Comparison of ENCODE assay signal across 9 mouse cellular contexts in genomic region chr19:56349295-56349694, GRCm38 (mm10). TPM values are rescaled to one million over a fixed set of nuclear protein-coding genes. Genes with fewer than 3 reads are reported as not detected.
A peak's percentile ranks its signal among the peaks of the same experiment; 100 is the strongest.
DNase-seq lines count a peak whose midpoint lies in the region; TF ChIP-seq lines count a peak whose summit lies in the region.
"Had no signal": no experiment of that assay in that cellular context is flagged by ENCODE, and none has a peak within 500 bp of the region (broad histone marks: within the 10 kb centered on the region; RNA-seq: fewer than 3 reads in every experiment).

No protein-coding gene starts in this region.

- no peak overlapping the region for H3K4me3 ChIP-seq in layer of hippocampus, adult 2 months
- no peak overlapping the region for H3K4me3 ChIP-seq in bone marrow macrophage, adult 2 months (ENCODE audit: insufficient read depth, low read length)

- no peak for DNase-seq in layer of hippocampus, adult 2 months (ENCODE audit: low spot score in 2 of 2)
- DNase-seq in layer of hippocampus, postnatal 14 days (ENCODE audit: low spot score in 2 of 2), result no peak
- DNase-seq in kidney, postnatal 36 days, result peak; percentile 36 to 60
- peak; percentile 78 for DNase-seq in retina, postnatal 1 day
- no peak for DNase-seq in cerebellum, adult 11 months
- DNase-seq in left cerebral cortex, postnatal 4 days, result no peak
- no peak for DNase-seq in gastrocnemius, adult 8-10 months (ENCODE audit: low spot score in 2 of 2)

- intact Hi-C loops in left cerebral cortex, postnatal 4 days (cut with DNase I), result no loop called here

- H3K4me1 ChIP-seq in bone marrow macrophage, adult 2 months (ENCODE audit: control insufficient read depth, insufficient read depth, low read length), result no peaks in the 10 kb centered on the region

- TF ChIP-seq CTCF in layer of hippocampus, adult 2 months (conservative IDR thresholded peaks at IDR 0.05), result peak; percentile 52
- TF ChIP-seq CTCF in bone marrow macrophage, adult 2 months (IDR thresholded peaks at IDR 0.05; ENCODE audit: low read depth, low read length), result 0 out of 2 replicates have a peak, but pooled peaks have one; percentile 11

- H3K27ac ChIP-seq in layer of hippocampus, adult 2 months, result no peak overlapping the region
- no peak overlapping the region for H3K27ac ChIP-seq in bone marrow macrophage, adult 2 months (ENCODE audit: insufficient read depth, low read depth, low read length)
- H3K27ac ChIP-seq: hindbrain, embryonic 14.5 days had no signal

- TF ChIP-seq POLR2A in bone marrow macrophage, adult 2 months (IDR thresholded peaks at IDR 0.05; ENCODE audit: borderline replicate concordance, low read depth, low read length), result no peak

RNA-seq across cellular contexts. Expression of gene Nrap, which starts 40.5 kb away (rescaled TPM):
- under 1 TPM; 0.15 TPM for total RNA-seq in layer of hippocampus, adult 2 months (2021)
- total RNA-seq in layer of hippocampus, postnatal 14 days (2021), result under 1 TPM; 0.14 to 0.25 TPM
- polyA plus RNA-seq in bone marrow macrophage, adult 2 months (2012; ENCODE audit: insufficient read depth, insufficient read length, missing spikeins), result 0.15 and 0.36 TPM in 2 replicates
- under 1 TPM; 0.44 to 0.54 TPM for total RNA-seq in left cerebral cortex, postnatal 4 days (2021)
- 100 to 1,000 TPM; 779 to 919 (median 871) TPM for total RNA-seq in gastrocnemius, adult 8-10 months (2022)

RNA-seq across cellular contexts. Expression of gene Casp7, which starts 47.6 kb away (rescaled TPM):
- 1 to 10 TPM; 2.3 to 2.6 TPM for total RNA-seq in layer of hippocampus, adult 2 months (2021)
- 1 to 10 TPM; 5.1 to 6.3 TPM for total RNA-seq in layer of hippocampus, postnatal 14 days (2021)
- polyA plus RNA-seq in bone marrow macrophage, adult 2 months (2012; ENCODE audit: insufficient read depth, insufficient read length, missing spikeins), result 13.7 and 17.6 TPM in 2 replicates
- total RNA-seq in left cerebral cortex, postnatal 4 days (2021), result 10 to 100 TPM; 14.0 to 15.4 TPM
- total RNA-seq in gastrocnemius, adult 8-10 months (2022), result 1 to 10 TPM; 3.1 to 5.9 (median 4.7) TPM

Comparison
In these comparisons a context has a peak if more than half of its experiments do, and no peak if none do; other contexts are left out.
1. DNase-seq: peak in kidney, postnatal 36 days (2 of 2) and retina, postnatal 1 day (single experiment); none in layer of hippocampus, adult 2 months (0 of 2), layer of hippocampus, postnatal 14 days (0 of 2), cerebellum, adult 11 months (single experiment), left cerebral cortex, postnatal 4 days (single experiment) and gastrocnemius, adult 8-10 months (0 of 2).
2. RNA of gene Nrap, which starts 40.5 kb away (total RNA-seq): 779 to 919 TPM in gastrocnemius, adult 8-10 months; 0.44 to 0.54 TPM in left cerebral cortex, postnatal 4 days, 0.14 to 0.25 TPM in layer of hippocampus, postnatal 14 days and 0.15 TPM in layer of hippocampus, adult 2 months; every median in the first group is over 100 times any median in the second.